Mouse (Mus musculus): Measurements from ENCODE around the gene Slc22a14. TPM values are rescaled to one million over a fixed set of nuclear protein-coding genes. Genes with fewer than 3 reads are reported as not detected.

The Slc22a14 gene
- polyA plus RNA-seq, 1 experiment from 2014 or later, result not detected

DNA sequence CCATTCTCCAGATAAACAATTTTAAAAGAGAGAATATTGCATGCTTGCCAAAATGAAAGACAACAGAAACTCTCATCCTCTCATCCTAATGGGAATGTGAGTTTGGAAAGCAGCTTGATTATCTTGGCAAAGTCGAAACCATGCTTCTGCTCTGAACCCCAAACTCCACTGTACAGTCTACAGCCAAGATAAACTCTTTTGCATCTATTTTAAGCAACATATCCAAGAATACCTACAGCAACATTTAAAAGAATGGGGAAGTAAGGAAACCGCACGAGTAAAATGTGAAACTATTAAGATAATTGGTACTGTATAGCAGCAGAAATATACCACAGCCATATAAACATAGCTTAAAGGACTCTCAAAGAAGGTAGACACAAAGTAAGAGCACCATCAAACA lies 36.9 kb downstream of the Slc22a14 start:
- H3K4me1 ChIP-seq (ENCODE audit: control insufficient read depth, insufficient read depth, low read length), result no peaks in the 10 kb centered on the region
- no peak for DNase-seq (ENCODE audit: low spot score)
- no peak for ATAC-seq (ENCODE audit: insufficient number of reproducible peaks, low FRiP score, low TSS enrichment, low read depth)
- WGBS, result 86% methylated on average over 3 of the region's 3 CpGs
- no peak overlapping the region for H3K4me2 ChIP-seq (ENCODE audit: low read depth, severe bottlenecking)
- H3K36me3 ChIP-seq (ENCODE audit: control insufficient read depth, insufficient read depth, low read length), result no peaks in the 10 kb centered on the region
- H3K9me3 ChIP-seq (ENCODE audit: control insufficient read depth, low read length), result no peaks in the 10 kb centered on the region
- H3K9ac ChIP-seq (ENCODE audit: low read length), result no peak overlapping the region
- no peak overlapping the region for H3K4me3 ChIP-seq (ENCODE audit: low read depth, low read length)
- H3K27me3 ChIP-seq (ENCODE audit: control insufficient read depth, insufficient read depth, low read length), result no peaks in the 10 kb centered on the region
- H3K27ac ChIP-seq (replicated peaks; ENCODE audit: low read depth, low read length), result no peak overlapping the region

DNA sequence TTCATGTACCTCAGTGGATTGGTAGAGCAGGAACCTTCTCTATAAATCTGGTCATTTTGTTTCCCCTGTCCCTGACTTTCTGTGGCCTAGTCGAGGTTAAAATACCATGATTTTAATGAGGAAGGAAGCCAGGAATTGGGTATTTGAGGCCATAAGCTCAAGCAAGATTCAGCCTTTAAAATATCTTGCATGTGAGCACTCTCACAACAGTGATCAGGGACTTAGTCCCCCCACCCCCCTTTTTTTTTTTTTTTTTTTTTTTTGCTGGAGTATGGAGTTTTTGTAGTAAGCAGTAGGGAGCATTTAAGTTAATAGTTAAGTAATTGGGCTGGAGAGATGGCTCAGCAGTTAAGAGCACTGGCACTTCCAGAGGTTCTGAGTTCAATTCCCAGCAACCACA lies 41.2 kb downstream of the Slc22a14 start:
- no peaks in the 10 kb centered on the region for H3K27me3 ChIP-seq (ENCODE audit: control insufficient read depth, insufficient read depth, low read length)
- H3K9ac ChIP-seq (ENCODE audit: low read length), result no peak overlapping the region
- ATAC-seq (ENCODE audit: insufficient number of reproducible peaks, low FRiP score, low TSS enrichment, low read depth) (no peak), DNase-seq (ENCODE audit: low spot score) (no peak)
- H3K4me1 ChIP-seq (ENCODE audit: control insufficient read depth, insufficient read depth, low read length), result 0 out of 2 replicates have a peak, but pooled peaks cover 4% of the 10 kb centered on the region
- H3K9me3 ChIP-seq (ENCODE audit: control insufficient read depth, low read length), result no peaks in the 10 kb centered on the region
- no peaks in the 10 kb centered on the region; the same call in 1 of the 2 replicates for H3K36me3 ChIP-seq (ENCODE audit: control insufficient read depth, insufficient read depth, low read length)
- H3K4me3 ChIP-seq (ENCODE audit: low read depth, low read length), result no peak overlapping the region
- H3K4me2 ChIP-seq (ENCODE audit: low read depth, severe bottlenecking), result no peak overlapping the region
- 66% methylated on average over 1 of the region's 1 CpGs for WGBS
- no peak overlapping the region for H3K27ac ChIP-seq (replicated peaks; ENCODE audit: low read depth, low read length)

DNA sequence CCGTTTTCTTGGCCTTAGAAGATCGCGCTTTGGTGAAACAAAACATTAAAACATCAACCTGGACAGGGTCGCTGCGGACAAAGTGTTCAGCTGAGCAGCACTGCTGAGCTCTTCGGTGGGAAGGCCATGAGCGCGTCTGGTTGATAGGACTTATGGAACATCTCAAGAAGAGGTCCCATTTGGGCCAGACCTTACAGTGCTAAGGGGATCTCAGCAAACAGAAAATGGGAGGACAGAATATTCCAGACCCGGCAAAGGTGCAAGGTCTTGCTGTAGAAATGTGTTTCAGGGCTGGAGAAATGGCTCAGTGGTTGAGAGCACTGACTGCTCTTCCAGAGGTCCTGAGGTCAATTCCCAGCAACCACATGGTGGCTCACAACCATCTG lies 42.1 kb downstream of the Slc22a14 start:
- 8% methylated on average over 9 of the region's 9 CpGs for WGBS
- Histone ChIP-seq H3K9me3 (ENCODE audit: control insufficient read depth, low read length) (no peaks in the 10 kb centered on the region), H3K4me2 (ENCODE audit: low read depth, severe bottlenecking) (peak overlapping the region; percentile 97), H3K4me3 (ENCODE audit: low read depth, low read length) (peak overlapping the region; percentile 91), H3K4me1 (ENCODE audit: control insufficient read depth, insufficient read depth, low read length) (0 out of 2 replicates have a peak, but pooled peaks cover 4% of the 10 kb centered on the region), H3K36me3 (ENCODE audit: control insufficient read depth, insufficient read depth, low read length) (no peaks in the 10 kb centered on the region; the same call in 1 of the 2 replicates), H3K27me3 (ENCODE audit: control insufficient read depth, insufficient read depth, low read length) (no peaks in the 10 kb centered on the region), H3K27ac (replicated peaks; ENCODE audit: low read depth, low read length) (peak overlapping the region; percentile 70; the same call in 1 of the 2 replicates), H3K9ac (ENCODE audit: low read length) (peak overlapping the region; percentile 46)
- DNase-seq (ENCODE audit: low spot score), result no peak
- peak; percentile 7; the same call in 1 of the 2 replicates for ATAC-seq (ENCODE audit: insufficient number of reproducible peaks, low FRiP score, low TSS enrichment, low read depth)

DNA sequence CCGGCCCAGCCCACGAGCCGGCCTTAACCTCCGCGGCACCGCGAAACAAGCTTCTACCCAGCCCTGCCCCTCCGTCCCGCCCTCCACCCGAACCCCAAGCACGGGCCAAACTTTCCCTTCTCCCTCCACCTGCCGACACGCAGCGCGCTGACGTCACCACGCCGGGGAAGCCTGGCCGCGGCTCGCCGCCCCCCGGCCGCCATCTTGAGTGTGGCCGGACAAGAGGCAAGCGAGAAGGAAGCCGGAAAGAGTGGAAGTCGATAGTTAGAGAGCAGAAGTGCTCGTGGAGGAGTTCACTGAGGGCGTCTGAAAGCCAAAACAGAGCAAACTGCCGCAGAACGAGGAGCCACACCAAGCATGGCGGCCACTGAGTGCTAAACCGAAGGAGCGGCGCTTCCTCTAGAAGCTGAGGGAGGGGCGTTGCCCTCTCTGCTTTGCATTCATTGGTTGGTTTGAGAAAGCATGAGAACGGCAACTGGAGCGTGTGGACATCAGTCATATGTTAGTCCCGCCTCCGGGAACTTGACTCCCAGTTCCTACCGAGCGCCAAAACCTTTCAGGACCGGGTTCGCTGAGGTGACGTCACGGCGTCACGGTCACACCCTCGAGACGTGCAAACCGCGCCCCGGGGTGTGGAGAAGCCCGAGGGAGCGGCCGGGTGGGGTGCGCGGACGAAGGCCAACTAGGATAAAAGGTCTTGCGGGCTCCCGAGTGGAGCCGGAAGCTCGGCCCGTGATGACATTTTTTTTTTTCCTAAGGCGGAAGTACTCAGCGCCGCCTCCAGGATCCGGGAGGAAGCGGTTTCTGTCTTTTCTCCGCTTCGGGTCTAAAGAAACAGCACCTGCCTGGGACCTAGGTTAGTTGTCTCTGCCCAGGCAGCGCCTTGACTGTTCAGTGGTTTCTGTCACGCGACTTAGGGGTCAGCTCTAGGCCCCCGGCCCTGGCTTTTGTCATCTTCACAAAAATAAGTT lies 42.8 kb downstream of the Slc22a14 start, which contains the start of gene Oxsr1:
Gene Oxsr1 (minus strand): TSS at position 139 of the 971 bp plus-strand sequence.
- DNase-seq (ENCODE audit: low spot score) (peak; percentile 97), ATAC-seq (ENCODE audit: insufficient number of reproducible peaks, low FRiP score, low TSS enrichment, low read depth) (peak; percentile 95)
- Histone ChIP-seq H3K27ac (replicated peaks; ENCODE audit: low read depth, low read length) (peak within 1 kb of the TSS; percentile 70), H3K36me3 (ENCODE audit: control insufficient read depth, insufficient read depth, low read length) (no peaks in the 10 kb centered on the region; the same call in 1 of the 2 replicates), H3K9ac (ENCODE audit: low read length) (peak within 1 kb of the TSS; percentile 68), H3K4me3 (ENCODE audit: low read depth, low read length) (peak within 1 kb of the TSS; percentile 91), H3K9me3 (ENCODE audit: control insufficient read depth, low read length) (no peaks in the 10 kb centered on the region), H3K4me1 (ENCODE audit: control insufficient read depth, insufficient read depth, low read length) (0 out of 2 replicates have a peak, but pooled peaks cover 4% of the 10 kb centered on the region), H3K27me3 (ENCODE audit: control insufficient read depth, insufficient read depth, low read length) (no peaks in the 10 kb centered on the region), H3K4me2 (ENCODE audit: low read depth, severe bottlenecking) (peak within 1 kb of the TSS; percentile 97)
- WGBS, result under 1% methylated on average over 76 of the region's 76 CpGs

DNA sequence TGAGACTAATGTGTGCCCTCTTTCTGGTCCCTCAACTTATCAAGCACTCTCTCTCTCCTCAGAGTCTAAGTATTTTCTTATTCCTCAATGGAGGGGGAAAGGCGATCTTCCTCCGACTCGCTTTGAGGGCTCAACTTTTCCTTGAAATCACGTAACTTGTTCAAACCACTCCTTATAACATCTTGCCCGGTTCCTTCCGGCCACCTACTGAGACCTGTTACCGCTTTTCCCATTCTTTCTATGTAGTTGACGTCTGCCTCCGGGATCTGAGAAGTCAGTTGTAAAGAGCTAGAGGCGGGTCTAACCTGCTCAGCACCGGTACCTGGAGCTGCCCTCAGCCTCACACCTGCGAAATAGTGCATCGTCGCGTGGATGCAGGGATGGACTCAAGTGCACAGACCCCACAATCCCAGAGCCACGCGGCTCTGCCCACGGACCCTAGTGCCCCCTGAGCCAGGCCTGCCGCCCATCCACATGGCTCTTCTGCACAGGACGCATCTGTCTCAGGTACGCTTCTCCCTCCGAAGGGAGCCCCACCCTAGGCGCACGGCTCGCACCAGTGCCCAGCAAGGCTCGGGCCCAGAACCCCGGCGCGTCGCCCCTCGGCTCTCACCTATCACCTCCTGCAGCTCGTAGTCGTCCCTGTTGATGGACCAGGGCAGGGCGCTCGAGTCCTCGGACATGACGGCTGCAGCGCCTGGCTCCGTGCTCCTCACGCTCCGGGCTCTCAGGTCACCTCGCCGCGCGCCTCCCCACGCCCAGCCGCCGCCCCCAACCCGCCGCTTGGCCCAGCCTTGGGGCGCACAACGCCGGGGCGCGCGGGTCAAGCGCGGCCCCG lies 43.7 kb downstream of the Slc22a14 start:
- under 1% methylated on average over 56 of the region's 59 CpGs for WGBS
- peak overlapping the region; percentile 68 for H3K9ac ChIP-seq (ENCODE audit: low read length)
- peak overlapping the region; percentile 38; the same call in 1 of the 2 replicates for H3K27ac ChIP-seq (replicated peaks; ENCODE audit: low read depth, low read length)
- H3K9me3 ChIP-seq (ENCODE audit: control insufficient read depth, low read length), result no peaks in the 10 kb centered on the region
- ATAC-seq (ENCODE audit: insufficient number of reproducible peaks, low FRiP score, low TSS enrichment, low read depth) (peak; percentile 51), DNase-seq (ENCODE audit: low spot score) (no peak)
- H3K27me3 ChIP-seq (ENCODE audit: control insufficient read depth, insufficient read depth, low read length), result no peaks in the 10 kb centered on the region
- peak overlapping the region; percentile 91 for H3K4me3 ChIP-seq (ENCODE audit: low read depth, low read length)
- peak overlapping the region; percentile 97 for H3K4me2 ChIP-seq (ENCODE audit: low read depth, severe bottlenecking)
- no peaks in the 10 kb centered on the region; the same call in 1 of the 2 replicates for H3K36me3 ChIP-seq (ENCODE audit: control insufficient read depth, insufficient read depth, low read length)
- H3K4me1 ChIP-seq (ENCODE audit: control insufficient read depth, insufficient read depth, low read length), result 0 out of 2 replicates have a peak, but pooled peaks cover 4% of the 10 kb centered on the region

DNA sequence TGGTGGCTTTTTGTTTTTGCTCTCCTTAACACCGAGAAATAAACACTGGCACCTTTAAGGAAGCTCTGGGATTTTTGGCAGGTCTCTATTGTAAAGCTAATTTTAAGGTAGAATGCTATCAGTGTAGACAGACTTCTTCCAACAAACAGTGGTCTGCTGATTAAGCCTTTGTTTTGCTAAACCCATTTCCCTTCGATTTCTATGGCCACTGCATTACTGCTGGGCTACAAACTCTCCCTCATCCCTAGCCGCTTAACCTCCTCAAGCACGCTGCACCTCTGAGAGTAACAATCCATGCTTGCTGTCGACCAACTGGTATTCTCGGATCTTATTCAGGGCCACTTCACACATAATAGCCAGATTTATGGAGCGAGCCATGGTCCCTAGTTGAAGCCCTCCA lies 44.4 kb downstream of the Slc22a14 start:
- Histone ChIP-seq H3K4me3 (ENCODE audit: low read depth, low read length) (peak overlapping the region; percentile 91), H3K36me3 (ENCODE audit: control insufficient read depth, insufficient read depth, low read length) (no peaks in the 10 kb centered on the region; the same call in 1 of the 2 replicates), H3K27me3 (ENCODE audit: control insufficient read depth, insufficient read depth, low read length) (no peaks in the 10 kb centered on the region), H3K4me1 (ENCODE audit: control insufficient read depth, insufficient read depth, low read length) (0 out of 2 replicates have a peak, but pooled peaks cover 4% of the 10 kb centered on the region), H3K4me2 (ENCODE audit: low read depth, severe bottlenecking) (peak overlapping the region; percentile 97), H3K9ac (ENCODE audit: low read length) (peak overlapping the region; percentile 68; the same call in 1 of the 2 replicates), H3K27ac (replicated peaks; ENCODE audit: low read depth, low read length) (no peak overlapping the region), H3K9me3 (ENCODE audit: control insufficient read depth, low read length) (no peaks in the 10 kb centered on the region)
- WGBS, result 18% methylated on average over 7 of the region's 7 CpGs
- ATAC-seq (ENCODE audit: insufficient number of reproducible peaks, low FRiP score, low TSS enrichment, low read depth), result no peak
- DNase-seq (ENCODE audit: low spot score), result no peak

DNA sequence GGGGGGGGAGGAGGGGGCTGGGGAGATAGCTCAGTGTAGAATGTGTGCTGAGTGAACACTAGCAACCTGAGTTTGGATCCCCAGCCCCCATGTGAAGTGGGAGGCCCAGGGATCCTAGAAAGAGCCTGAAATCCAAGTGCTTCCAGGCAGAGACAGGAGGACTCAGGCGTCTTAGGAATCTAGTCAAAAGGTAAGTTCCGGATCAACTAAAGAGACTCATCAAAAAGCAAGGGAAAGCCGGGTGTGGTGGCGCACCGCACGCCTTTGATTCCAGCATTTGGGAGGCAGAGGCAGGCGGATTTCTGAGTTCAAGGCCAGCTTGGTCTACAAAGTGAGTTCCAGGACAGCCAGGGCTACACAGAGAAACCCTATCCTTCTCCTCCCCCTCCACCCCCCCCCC lies 44.9 kb downstream of the Slc22a14 start:
- DNase-seq (ENCODE audit: low spot score) (no peak), ATAC-seq (ENCODE audit: insufficient number of reproducible peaks, low FRiP score, low TSS enrichment, low read depth) (no peak)
- H3K4me2 ChIP-seq (ENCODE audit: low read depth, severe bottlenecking), result no peak overlapping the region
- H3K27me3 ChIP-seq (ENCODE audit: control insufficient read depth, insufficient read depth, low read length), result no peaks in the 10 kb centered on the region
- no peak overlapping the region for H3K4me3 ChIP-seq (ENCODE audit: low read depth, low read length)
- WGBS, result 89% methylated on average over 7 of the region's 7 CpGs
- no peak overlapping the region for H3K9ac ChIP-seq (ENCODE audit: low read length)
- H3K4me1 ChIP-seq (ENCODE audit: control insufficient read depth, insufficient read depth, low read length), result 0 out of 2 replicates have a peak, but pooled peaks cover 4% of the 10 kb centered on the region
- no peak overlapping the region for H3K27ac ChIP-seq (replicated peaks; ENCODE audit: low read depth, low read length)
- H3K9me3 ChIP-seq (ENCODE audit: control insufficient read depth, low read length), result no peaks in the 10 kb centered on the region
- no peaks in the 10 kb centered on the region; the same call in 1 of the 2 replicates for H3K36me3 ChIP-seq (ENCODE audit: control insufficient read depth, insufficient read depth, low read length)

DNA sequence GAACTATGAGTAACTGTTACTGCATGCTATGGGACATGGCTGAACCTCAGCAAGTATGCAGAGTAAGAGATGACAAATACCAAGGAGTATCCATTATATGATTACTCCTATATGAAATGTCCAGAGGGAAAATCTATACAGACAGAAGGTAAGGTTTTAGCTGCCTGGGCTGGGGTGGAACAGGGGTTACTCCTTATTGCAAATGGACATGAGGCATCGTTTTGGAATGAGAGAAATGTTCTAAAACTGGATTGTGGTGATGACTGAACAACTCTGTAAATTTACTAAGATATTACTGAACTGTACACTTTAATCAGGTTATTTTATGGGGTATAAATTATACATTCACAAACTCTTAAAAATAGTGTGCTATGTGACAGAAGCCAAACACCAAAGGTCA lies 46.5 kb downstream of the Slc22a14 start:
- DNase-seq (ENCODE audit: low spot score) (no peak), ATAC-seq (ENCODE audit: insufficient number of reproducible peaks, low FRiP score, low TSS enrichment, low read depth) (no peak)
- no peaks in the 10 kb centered on the region for H3K27me3 ChIP-seq (ENCODE audit: control insufficient read depth, insufficient read depth, low read length)
- H3K9ac ChIP-seq (ENCODE audit: low read length), result no peak overlapping the region
- H3K4me3 ChIP-seq (ENCODE audit: low read depth, low read length), result no peak overlapping the region
- H3K4me1 ChIP-seq (ENCODE audit: control insufficient read depth, insufficient read depth, low read length), result 0 out of 2 replicates have a peak, but pooled peaks cover 4% of the 10 kb centered on the region
- H3K4me2 ChIP-seq (ENCODE audit: low read depth, severe bottlenecking), result no peak overlapping the region
- no peak overlapping the region for H3K27ac ChIP-seq (replicated peaks; ENCODE audit: low read depth, low read length)
- 90% methylated on average over 1 of the region's 1 CpGs for WGBS
- no peaks in the 10 kb centered on the region for H3K9me3 ChIP-seq (ENCODE audit: control insufficient read depth, low read length)
- no peaks in the 10 kb centered on the region; the same call in 1 of the 2 replicates for H3K36me3 ChIP-seq (ENCODE audit: control insufficient read depth, insufficient read depth, low read length)

Data from limb, embryonic 11.5 days (tissue).